In genomic region chr11:92405818-92406217, GRCm38 (mm10) we compare ENCODE assay signal across 9 mouse cellular contexts.
DNase-seq lines count a peak whose midpoint lies in the region; ATAC-seq and TF ChIP-seq lines count a peak whose summit lies in the region.
"Had no signal": no experiment of that assay in that cellular context is flagged by ENCODE, and none has a peak within 500 bp of the region (broad histone marks: within the 10 kb centered on the region; RNA-seq: fewer than 3 reads in every experiment).

No protein-coding gene starts in this region.

- peak; percentile 56 for TF ChIP-seq CTCF in forebrain, postnatal 0 days (IDR thresholded peaks at IDR 0.05; ENCODE audit: low read depth)
- peak; percentile 74 for TF ChIP-seq CTCF in cerebellum, adult 2 months (IDR thresholded peaks at IDR 0.05; ENCODE audit: borderline replicate concordance, insufficient read depth, low read depth, low read length)

- no peak overlapping the region for H3K4me3 ChIP-seq in forebrain, postnatal 0 days (ENCODE audit: low read depth, low read length)
- no peak overlapping the region for H3K4me3 ChIP-seq in forebrain, embryonic 12.5 days (replicated peaks)
- no peak overlapping the region for H3K4me3 ChIP-seq in cerebellum, adult 2 months (replicated peaks; ENCODE audit: insufficient read depth, low read depth, low read length)

- no peaks in the 10 kb centered on the region for H3K27me3 ChIP-seq in forebrain, postnatal 0 days (ENCODE audit: insufficient read depth, low read length)
- no peaks in the 10 kb centered on the region for H3K27me3 ChIP-seq in forebrain, embryonic 12.5 days
- H3K27me3 ChIP-seq in cerebellum, adult 2 months (ENCODE audit: control insufficient read depth, insufficient read depth, low read length), result no peaks in the 10 kb centered on the region

- H3K4me2 ChIP-seq in forebrain, postnatal 0 days (ENCODE audit: low read depth), result no peak overlapping the region
- H3K4me2 ChIP-seq in forebrain, embryonic 12.5 days, result no peak overlapping the region

- H3K9me3 ChIP-seq in forebrain, postnatal 0 days (ENCODE audit: low read length), result no peaks in the 10 kb centered on the region
- H3K9me3 ChIP-seq in forebrain, embryonic 12.5 days, result no peaks in the 10 kb centered on the region

- WGBS in forebrain, postnatal 0 days, result 19% methylated on average over 4 of the region's 4 CpGs
- 8% methylated on average over 3 of the region's 4 CpGs for WGBS in forebrain, embryonic 12.5 days
- WGBS in cerebellum, adult 2 months, result 15% methylated on average over 4 of the region's 4 CpGs

- DNase-seq in forebrain, postnatal 0 days, result peak; percentile 9
- DNase-seq in lung, postnatal 10 days, result peak; percentile 5
- no peak for DNase-seq in lung, postnatal 36 days
- peak; percentile 25 to 38 for DNase-seq in cerebellum, adult 2 months
- peak; percentile 2 to 23 for DNase-seq in layer of hippocampus, postnatal 14 days (ENCODE audit: low spot score in 2 of 2)
- DNase-seq in spleen, postnatal 36 days (ENCODE audit: low spot score in 2 of 2), result no peak
- DNase-seq in c-Kit-positive CD71-positive TER-119-positive erythroid progenitor cells, embryonic 14.5 days (ENCODE audit: low spot score), result no peak

- no peak overlapping the region for H3K27ac ChIP-seq in forebrain, postnatal 0 days (ENCODE audit: low read depth, low read length)
- no peak overlapping the region for H3K27ac ChIP-seq in forebrain, embryonic 12.5 days
- H3K27ac ChIP-seq in cerebellum, adult 2 months (ENCODE audit: insufficient read depth, low read length), result no peak overlapping the region
- H3K27ac ChIP-seq: macrophage had no signal

- H3K9ac ChIP-seq in forebrain, postnatal 0 days, result no peak overlapping the region
- no peak overlapping the region for H3K9ac ChIP-seq in forebrain, embryonic 12.5 days

- H3K36me3 ChIP-seq in forebrain, postnatal 0 days (ENCODE audit: insufficient read depth), result no peaks in the 10 kb centered on the region
- H3K36me3 ChIP-seq in forebrain, embryonic 12.5 days (replicated peaks), result no peaks in the 10 kb centered on the region

- ATAC-seq in forebrain, postnatal 0 days, result no peak
- no peak for ATAC-seq in forebrain, embryonic 12.5 days (ENCODE audit: low FRiP score)

- no peak for TF ChIP-seq POLR2A in cerebellum, adult 2 months (IDR thresholded peaks at IDR 0.05; ENCODE audit: borderline replicate concordance, insufficient read depth, low read length)

- H3K4me1 ChIP-seq in forebrain, postnatal 0 days (ENCODE audit: insufficient read depth), result no peaks in the 10 kb centered on the region
- H3K4me1 ChIP-seq in forebrain, embryonic 12.5 days, result no peaks in the 10 kb centered on the region
- H3K4me1 ChIP-seq in cerebellum, adult 2 months (ENCODE audit: control insufficient read depth, insufficient read depth, low read length), result no peaks in the 10 kb centered on the region

Comparison
In these comparisons a context has a peak if more than half of its experiments do, and no peak if none do; other contexts are left out.
1. DNase-seq: peak in forebrain, postnatal 0 days (single experiment), lung, postnatal 10 days (single experiment), cerebellum, adult 2 months (2 of 2) and layer of hippocampus, postnatal 14 days (2 of 2); none in lung, postnatal 36 days (single experiment), spleen, postnatal 36 days (0 of 2) and c-Kit-positive CD71-positive TER-119-positive erythroid progenitor cells, embryonic 14.5 days (single experiment).